Mouse (Mus musculus) hematopoietic multipotent progenitor cell, adult 10-12 weeks (in vitro differentiated cells): ENCODE measurements around the gene Akr1b8. TPM values are rescaled to one million over a fixed set of nuclear protein-coding genes. Genes with fewer than 3 reads are reported as not detected.

ENCODE experiments used
- polyA plus RNA-seq: library from polyadenylated mRNA; stranded (reverse); fragments of >175 nt; gene quantifications from 2 replicates; pipeline ENCODE4 v1.2.3, GENCODE M21; 2012; ENCODE audit warnings: low replicate concordance

The Akr1b8 gene
- polyA plus RNA-seq: 0.63 TPM in 1 of 2 replicates, not detected in the other

GRCm38 (mm10) chr6:34353658-34354353 lies at the start of gene Akr1b8:
Akr1b8 (plus strand) TSS chr6:34354119.

GRCm38 (mm10) chr6:34316854-34317771 lies 36.8 kb upstream of the Akr1b8 start, which contains the start of gene Akr1b3:
Akr1b3 (minus strand) TSS chr6:34317478.

GRCm38 (mm10) chr6:34384110-34384661 lies 30.3 kb downstream of the Akr1b8 start, which contains the start of gene Akr1b10:
Akr1b10 (plus strand) TSS chr6:34384218.

GRCm38 (mm10) chr6:34412023-34412422 lies 58.1 kb downstream of the Akr1b8 start, which contains the start of gene Akr1b7:
Akr1b7 (plus strand) TSS chr6:34412334.

Other genes with a start within 250 kb of the Akr1b8 start
- gene Slc35b4, start 177.0 kb upstream of the Akr1b8 start, polyA plus RNA-seq: 4.0 and 5.4 TPM in 2 replicates
- gene Akr1b3, start 36.6 kb upstream of the Akr1b8 start, polyA plus RNA-seq: 48.7 and 74.5 TPM in 2 replicates
- gene Akr1b10, start 30.1 kb downstream of the Akr1b8 start, polyA plus RNA-seq: 2.7 and 6.2 TPM in 2 replicates
- gene Akr1b7, start 58.2 kb downstream of the Akr1b8 start, polyA plus RNA-seq: 0.38 and 1.2 TPM in 2 replicates
- 3.1 and 53.5 TPM in 2 replicates for gene Bpgm, start 122.1 kb downstream of the Akr1b8 start, polyA plus RNA-seq
- 2.6 and 10.7 TPM in 2 replicates for gene Cald1, start 244.4 kb downstream of the Akr1b8 start, polyA plus RNA-seq